Mouse (Mus musculus): ENCODE results near the gene Noxo1. TPM values are rescaled to one million over a fixed set of nuclear protein-coding genes. Genes with fewer than 3 reads are reported as not detected.
A peak's percentile ranks its signal among the peaks of the same experiment; 100 is the strongest.

Gene Noxo1
- polyA plus RNA-seq, 1 experiment, result 7.1 TPM

DNA sequence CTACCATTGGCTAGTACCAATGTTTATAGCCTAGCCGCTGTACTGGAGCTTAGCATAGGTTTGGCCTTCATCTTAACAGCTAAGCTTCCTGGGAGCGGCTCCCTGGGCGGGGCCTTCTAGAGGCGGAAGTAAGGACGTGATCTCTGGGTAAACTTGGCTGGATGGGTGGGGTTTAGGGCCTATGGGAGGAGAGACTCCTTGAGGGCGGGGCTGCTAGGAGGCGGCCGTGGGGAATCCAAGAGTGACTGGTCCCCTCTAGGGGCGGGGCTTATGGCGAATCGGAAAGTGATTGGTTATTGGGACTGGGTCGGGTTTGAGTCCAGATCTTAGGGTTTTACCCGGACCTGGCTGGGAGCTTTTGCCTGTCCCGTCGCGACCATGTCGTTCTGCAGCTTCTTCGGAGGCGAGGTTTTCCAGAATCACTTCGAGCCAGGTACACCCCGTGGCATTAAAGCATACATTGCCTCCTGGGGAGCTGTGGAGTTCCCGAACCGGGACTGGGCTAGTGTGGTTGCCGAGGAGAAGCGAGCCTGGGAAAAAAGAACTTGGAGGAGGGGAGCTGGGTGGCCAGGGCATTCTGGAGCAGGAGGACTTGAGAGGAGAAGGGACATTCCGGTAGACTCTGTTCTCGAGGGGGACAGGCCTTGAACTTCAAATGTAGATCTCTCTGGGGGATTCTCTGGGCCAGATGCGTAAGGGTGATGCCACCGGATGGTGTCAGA, 40.5 kb downstream of the Noxo1 start, which contains the start of gene Msrb1:
Msrb1 (plus strand) TSS at position 313 of the 722 bp plus-strand sequence.
- H3K27me3 ChIP-seq (replicated peaks; ENCODE audit: control insufficient read depth, insufficient read depth, low read length), result no peaks in the 10 kb centered on the region
- H3K27ac ChIP-seq (ENCODE audit: insufficient read depth, low read depth, low read length), result peak within 1 kb of the TSS; percentile 80
- no peaks in the 10 kb centered on the region for H3K36me3 ChIP-seq (ENCODE audit: control insufficient read depth, insufficient read depth, low read length)
- peak within 1 kb of the TSS; percentile 75 for H3K4me3 ChIP-seq (ENCODE audit: insufficient read depth, low read depth, low read length)
- WGBS, result 1% methylated on average over 29 of the region's 29 CpGs
- peaks cover 24% of the 10 kb centered on the region for H3K4me1 ChIP-seq (ENCODE audit: control insufficient read depth, insufficient read depth, low read length)
- peak; percentile 99 for DNase-seq
- no peak for TF ChIP-seq CTCF (conservative IDR thresholded peaks at IDR 0.05; ENCODE audit: insufficient read depth, insufficient read length, low read depth, low read length)
- peak; percentile 96 for TF ChIP-seq POLR2A (IDR thresholded peaks at IDR 0.05; ENCODE audit: low read depth, low read length)

DNA sequence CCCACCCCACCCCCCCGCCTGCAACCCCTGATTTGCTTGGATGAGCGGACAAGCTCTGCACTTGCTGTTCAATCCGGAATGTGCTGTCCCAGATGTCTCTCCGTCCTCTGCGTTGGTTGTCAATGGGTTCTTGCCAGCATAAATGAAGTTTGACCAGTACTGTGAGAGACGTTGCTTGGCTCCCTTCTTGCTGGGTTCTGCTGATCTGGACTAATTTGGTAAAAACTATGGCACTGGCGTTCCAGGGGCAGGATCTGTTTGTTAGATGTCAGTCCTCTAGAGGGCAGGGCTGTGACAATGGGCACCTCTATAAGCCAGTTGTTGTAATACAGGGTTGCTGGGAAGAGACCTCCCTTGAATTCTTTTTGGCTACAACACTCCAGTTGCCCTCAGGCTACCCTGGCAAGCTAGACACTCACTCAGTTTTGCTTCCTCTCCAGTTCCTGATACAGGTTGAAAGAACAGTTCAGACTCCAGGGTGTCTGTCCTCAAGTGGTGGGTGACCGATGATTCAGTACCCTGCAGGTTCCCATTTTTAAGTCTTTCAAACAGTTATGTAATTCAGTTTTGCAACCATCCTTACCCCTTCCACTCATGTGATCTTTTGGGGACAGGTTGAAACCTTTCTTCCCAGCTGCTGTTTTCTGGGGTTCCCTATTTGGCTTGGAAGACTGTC, 41.2 kb downstream of the Noxo1 start:
- peak overlapping the region; percentile 75 for H3K4me3 ChIP-seq (ENCODE audit: insufficient read depth, low read depth, low read length)
- peak overlapping the region; percentile 37 for H3K27ac ChIP-seq (ENCODE audit: insufficient read depth, low read depth, low read length)
- TF ChIP-seq POLR2A (IDR thresholded peaks at IDR 0.05; ENCODE audit: low read depth, low read length), result no peak
- TF ChIP-seq CTCF (conservative IDR thresholded peaks at IDR 0.05; ENCODE audit: insufficient read depth, insufficient read length, low read depth, low read length), result peak; percentile 44
- peak; percentile 82 for DNase-seq
- 15% methylated on average over 8 of the region's 8 CpGs for WGBS
- no peaks in the 10 kb centered on the region for H3K27me3 ChIP-seq (replicated peaks; ENCODE audit: control insufficient read depth, insufficient read depth, low read length)
- peaks cover 17% of the 10 kb centered on the region for H3K4me1 ChIP-seq (ENCODE audit: control insufficient read depth, insufficient read depth, low read length)
- no peaks in the 10 kb centered on the region for H3K36me3 ChIP-seq (ENCODE audit: control insufficient read depth, insufficient read depth, low read length)

GRCm38 (mm10) chr17:24738238-24738637, 42.2 kb downstream of the Noxo1 start:
- no peak for TF ChIP-seq POLR2A (IDR thresholded peaks at IDR 0.05; ENCODE audit: low read depth, low read length)
- no peak for TF ChIP-seq CTCF (conservative IDR thresholded peaks at IDR 0.05; ENCODE audit: insufficient read depth, insufficient read length, low read depth, low read length)
- H3K27me3 ChIP-seq (replicated peaks; ENCODE audit: control insufficient read depth, insufficient read depth, low read length), result no peaks in the 10 kb centered on the region
- WGBS, result 51% methylated on average over 4 of the region's 4 CpGs
- H3K27ac ChIP-seq (ENCODE audit: insufficient read depth, low read depth, low read length), result peak overlapping the region; percentile 37
- H3K4me3 ChIP-seq (ENCODE audit: insufficient read depth, low read depth, low read length), result no peak overlapping the region
- no peaks in the 10 kb centered on the region for H3K36me3 ChIP-seq (ENCODE audit: control insufficient read depth, insufficient read depth, low read length)
- peaks cover 9% of the 10 kb centered on the region; the same call in 1 of the 2 replicates for H3K4me1 ChIP-seq (ENCODE audit: control insufficient read depth, insufficient read depth, low read length)
- peak; percentile 91 for DNase-seq

- Histone ChIP-seq H3K4me3 (ENCODE audit: insufficient read depth, low read depth, low read length) (no peak overlapping the region), H3K36me3 (ENCODE audit: control insufficient read depth, insufficient read depth, low read length) (no peaks in the 10 kb centered on the region), H3K27me3 (replicated peaks; ENCODE audit: control insufficient read depth, insufficient read depth, low read length) (no peaks in the 10 kb centered on the region), H3K27ac (ENCODE audit: insufficient read depth, low read depth, low read length) (no peak overlapping the region), H3K4me1 (ENCODE audit: control insufficient read depth, insufficient read depth, low read length) (peaks cover 9% of the 10 kb centered on the region; the same call in 1 of the 2 replicates)
- no peak for DNase-seq
- no peak for TF ChIP-seq CTCF (conservative IDR thresholded peaks at IDR 0.05; ENCODE audit: insufficient read depth, insufficient read length, low read depth, low read length)
- no peak for TF ChIP-seq POLR2A (IDR thresholded peaks at IDR 0.05; ENCODE audit: low read depth, low read length)
- 87% methylated on average over 8 of the region's 8 CpGs for WGBS
Observed at GRCm38 (mm10) chr17:24739926-24740325, 43.9 kb downstream of the Noxo1 start.

GRCm38 (mm10) chr17:24742307-24742706, 46.3 kb downstream of the Noxo1 start:
- H3K4me3 ChIP-seq (ENCODE audit: insufficient read depth, low read depth, low read length), result no peak overlapping the region
- TF ChIP-seq POLR2A (IDR thresholded peaks at IDR 0.05; ENCODE audit: low read depth, low read length), result no peak
- TF ChIP-seq CTCF (conservative IDR thresholded peaks at IDR 0.05; ENCODE audit: insufficient read depth, insufficient read length, low read depth, low read length), result no peak

DNA sequence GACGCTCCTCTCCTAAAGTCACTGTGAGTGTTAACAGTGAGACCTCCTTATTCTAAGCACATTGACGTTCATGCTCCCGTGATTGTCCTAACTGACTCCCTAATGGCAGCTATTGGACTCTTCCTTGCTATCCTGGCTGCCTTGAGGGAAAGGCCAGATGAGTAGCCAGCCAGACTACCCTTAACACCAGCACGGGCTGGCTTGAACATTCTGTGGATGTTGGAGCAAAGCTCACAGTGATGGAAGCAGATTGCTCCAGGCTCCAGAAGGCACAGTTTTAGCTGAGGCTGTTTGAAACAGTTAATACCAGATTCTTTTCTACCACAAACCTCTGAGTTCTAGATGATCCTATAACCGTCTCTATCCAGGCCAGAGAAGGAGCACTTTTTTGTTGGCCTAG, 47.9 kb downstream of the Noxo1 start:
- no peak for TF ChIP-seq POLR2A (IDR thresholded peaks at IDR 0.05; ENCODE audit: low read depth, low read length)
- TF ChIP-seq CTCF (conservative IDR thresholded peaks at IDR 0.05; ENCODE audit: insufficient read depth, insufficient read length, low read depth, low read length), result no peak
- Histone ChIP-seq H3K36me3 (ENCODE audit: control insufficient read depth, insufficient read depth, low read length) (no peaks in the 10 kb centered on the region), H3K4me1 (ENCODE audit: control insufficient read depth, insufficient read depth, low read length) (no peaks in the 10 kb centered on the region), H3K4me3 (ENCODE audit: insufficient read depth, low read depth, low read length) (no peak overlapping the region), H3K27me3 (replicated peaks; ENCODE audit: control insufficient read depth, insufficient read depth, low read length) (no peaks in the 10 kb centered on the region), H3K27ac (ENCODE audit: insufficient read depth, low read depth, low read length) (no peak overlapping the region)
- WGBS, result 75% methylated on average over 5 of the region's 5 CpGs
- peak; percentile 57 for DNase-seq

More at GRCm38 (mm10) chr17:24742307-24742706, 46.3 kb downstream of the Noxo1 start:
- 38% methylated on average over 8 of the region's 8 CpGs for WGBS
- Histone ChIP-seq H3K27ac (ENCODE audit: insufficient read depth, low read depth, low read length) (no peak overlapping the region), H3K4me1 (ENCODE audit: control insufficient read depth, insufficient read depth, low read length) (0 out of 2 replicates have a peak, but pooled peaks cover 6% of the 10 kb centered on the region), H3K36me3 (ENCODE audit: control insufficient read depth, insufficient read depth, low read length) (no peaks in the 10 kb centered on the region), H3K27me3 (replicated peaks; ENCODE audit: control insufficient read depth, insufficient read depth, low read length) (no peaks in the 10 kb centered on the region)
- peak; percentile 68 for DNase-seq

- Histone ChIP-seq H3K36me3 (ENCODE audit: control insufficient read depth, insufficient read depth, low read length) (no peaks in the 10 kb centered on the region), H3K27me3 (replicated peaks; ENCODE audit: control insufficient read depth, insufficient read depth, low read length) (no peaks in the 10 kb centered on the region), H3K4me3 (ENCODE audit: insufficient read depth, low read depth, low read length) (no peak overlapping the region), H3K4me1 (ENCODE audit: control insufficient read depth, insufficient read depth, low read length) (no peaks in the 10 kb centered on the region), H3K27ac (ENCODE audit: insufficient read depth, low read depth, low read length) (no peak overlapping the region)
- no peak for DNase-seq
- 72% methylated on average over 3 of the region's 3 CpGs for WGBS
- TF ChIP-seq CTCF (conservative IDR thresholded peaks at IDR 0.05; ENCODE audit: insufficient read depth, insufficient read length, low read depth, low read length), result no peak
Observed at GRCm38 (mm10) chr17:24744381-24744780, 48.3 kb downstream of the Noxo1 start.

All from kidney, adult 2 months (tissue).